Mouse (Mus musculus) intestine, postnatal 0 days (tissue): ENCODE data around the gene Mrpl51. TPM values are rescaled to one million over a fixed set of nuclear protein-coding genes. Genes with fewer than 3 reads are reported as not detected.
A peak's percentile ranks its signal among the peaks of the same experiment; 100 is the strongest.
"Not testable (repeated sequence)": the region's sequence is repeated elsewhere in the genome, so short reads cannot be mapped to it uniquely, and the experiment has no call there.

Experiments used
- ATAC-seq: fragments of 200-750 bp; cut with Nextera tagmentation; 2 replicates; pipeline ENCODE4 v1.8.0; 2017; ENCODE audit warnings: mild to moderate bottlenecking, moderate TSS enrichment, moderate library complexity
- H3K27ac ChIP-seq: fragments of 300-500 bp; sonication (generic); 2 replicates; pipeline ENCODE4 v1.5.1; 2014; ENCODE audit warnings: mild to moderate bottlenecking, low read depth, low read length, moderate library complexity
- H3K27me3 ChIP-seq: fragments of 300-500 bp; sonication (generic); replicated peaks from 2 replicates; pipeline ENCODE4 v1.6.1; 2014; ENCODE audit warnings: low read length, mixed read lengths; ENCODE audit not compliant: control insufficient read depth, insufficient read depth
- H3K36me3 ChIP-seq: fragments of 300-500 bp; sonication (generic); 2 replicates; pipeline ENCODE4 v1.6.1; 2014; ENCODE audit warnings: mild to moderate bottlenecking, moderate library complexity; ENCODE audit not compliant: control insufficient read depth, insufficient read depth
- H3K4me1 ChIP-seq: fragments of 300-500 bp; sonication (generic); replicated peaks from 2 replicates; pipeline ENCODE4 v1.6.1; 2014; ENCODE audit warnings: antibody characterized with exemption, low read length, mixed read lengths; ENCODE audit not compliant: control insufficient read depth, insufficient read depth
- H3K4me2 ChIP-seq: fragments of 300-500 bp; sonication (generic); replicated peaks from 2 replicates; pipeline ENCODE4 v1.6.1; 2014; ENCODE audit warnings: low read depth, mild to moderate bottlenecking, moderate library complexity
- H3K4me3 ChIP-seq: fragments of 300-500 bp; sonication (generic); 2 replicates; pipeline ENCODE4 v1.5.1; 2014; ENCODE audit warnings: low read depth, low read length
- H3K9ac ChIP-seq: fragments of 300-500 bp; sonication (generic); 2 replicates; pipeline ENCODE4 v1.6.1; 2014; ENCODE audit warnings: mild to moderate bottlenecking, low read depth, low read length
- H3K9me3 ChIP-seq: fragments of 300-500 bp; sonication (generic); 2 replicates; pipeline ENCODE4 v1.6.1; 2016; ENCODE audit warnings: mixed run types; ENCODE audit not compliant: control insufficient read depth
- CTCF ChIP-seq: sonication (generic); IDR thresholded peaks from 2 replicates; pipeline ENCODE4 v1.5.1; 2016; ENCODE audit warnings: low read depth, mild to moderate bottlenecking, control low read depth, antibody characterized with exemption, moderate library complexity
- WGBS: fragments of 180-500 bp; shearing (Covaris S2); extraction: QIAGEN DNeasy Blood & Tissue Kit; methylation state at CpG from one replicate; pipeline ENCODE4 v1.1.7; 2014; 5-methylcytosine and 5-hydroxymethylcytosine counted together
- polyA plus RNA-seq: library from polyadenylated mRNA; unstranded; fragments of >200 nt; fragmentation: Nextera tagmentation; extraction: Ambion mirVana; gene quantifications from 2 replicates; pipeline ENCODE4 v1.2.1, GENCODE M21; 2015

Gene Mrpl51
- polyA plus RNA-seq, 1 experiment from 2014 or later: 282 TPM

- 11% methylated on average over 3 of the region's 5 CpGs for WGBS
- H3K36me3 ChIP-seq: peaks cover 33% of the 10 kb centered on the region; the same call in 1 of the 2 replicates
Observed at GRCm38 (mm10) chr6:125161971-125162370, 29.6 kb upstream of the Mrpl51 start.

GRCm38 (mm10) chr6:125162615-125163305, 28.8 kb upstream of the Mrpl51 start:
- not testable (repeated sequence) for H3K27ac ChIP-seq, H3K9me3 ChIP-seq, H3K4me3 ChIP-seq, H3K9ac ChIP-seq, H3K27me3 ChIP-seq, ATAC-seq
- Histone ChIP-seq H3K4me2 (peak overlapping the region; percentile 18; the same call in 1 of the 2 replicates), H3K36me3 (peaks cover 37% of the 10 kb centered on the region; the same call in 1 of the 2 replicates), H3K4me1 (peaks cover 12% of the 10 kb centered on the region; the same call in 1 of the 2 replicates)
- 62% methylated on average over 11 of the region's 16 CpGs for WGBS

More at GRCm38 (mm10) chr6:125161971-125162370, 29.6 kb upstream of the Mrpl51 start:
- not testable (repeated sequence) for H3K4me1 ChIP-seq, H3K9me3 ChIP-seq, H3K27ac ChIP-seq, H3K9ac ChIP-seq, H3K4me3 ChIP-seq, ATAC-seq, H3K27me3 ChIP-seq, H3K4me2 ChIP-seq
- TF ChIP-seq CTCF: peak; percentile 75

- ATAC-seq: no peak; the same call in 1 of the 2 replicates
- peaks cover 12% of the 10 kb centered on the region; the same call in 1 of the 2 replicates for H3K4me1 ChIP-seq
- peak overlapping the region; percentile 76 for H3K9ac ChIP-seq
- no peak for TF ChIP-seq CTCF
- peaks cover 40% of the 10 kb centered on the region for H3K36me3 ChIP-seq
- no peaks in the 10 kb centered on the region for H3K9me3 ChIP-seq
- peak overlapping the region; percentile 92 for H3K27ac ChIP-seq
- H3K27me3 ChIP-seq: no peaks in the 10 kb centered on the region
- H3K4me2 ChIP-seq: peak overlapping the region; percentile 92
- WGBS: 4% methylated on average over 20 of the region's 20 CpGs
- H3K4me3 ChIP-seq: peak overlapping the region; percentile 84
Observed at GRCm38 (mm10) chr6:125163801-125164657, 27.6 kb upstream of the Mrpl51 start.

GRCm38 (mm10) chr6:125164672-125165327, 26.8 kb upstream of the Mrpl51 start:
- no peaks in the 10 kb centered on the region for H3K27me3 ChIP-seq
- H3K9me3 ChIP-seq: no peaks in the 10 kb centered on the region
- peak overlapping the region; percentile 92 for H3K4me2 ChIP-seq
- WGBS: under 1% methylated on average over 39 of the region's 39 CpGs
- H3K4me3 ChIP-seq: peak overlapping the region; percentile 84
- no peak for TF ChIP-seq CTCF
- peaks cover 12% of the 10 kb centered on the region; the same call in 1 of the 2 replicates for H3K4me1 ChIP-seq
- H3K9ac ChIP-seq: peak overlapping the region; percentile 76
- H3K36me3 ChIP-seq: peaks cover 40% of the 10 kb centered on the region
- peak overlapping the region; percentile 92 for H3K27ac ChIP-seq
- ATAC-seq: peak; percentile 7; the same call in 1 of the 2 replicates

GRCm38 (mm10) chr6:125165328-125165891, 26.2 kb upstream of the Mrpl51 start:
- H3K27me3 ChIP-seq: no peaks in the 10 kb centered on the region
- no peak for TF ChIP-seq CTCF
- peak overlapping the region; percentile 92 for H3K27ac ChIP-seq
- H3K36me3 ChIP-seq: peaks cover 40% of the 10 kb centered on the region
- peak overlapping the region; percentile 84 for H3K4me3 ChIP-seq
- under 1% methylated on average over 35 of the region's 36 CpGs for WGBS
- peak; percentile 81 for ATAC-seq
- peaks cover 12% of the 10 kb centered on the region; the same call in 1 of the 2 replicates for H3K4me1 ChIP-seq
- H3K9me3 ChIP-seq: no peaks in the 10 kb centered on the region
- H3K4me2 ChIP-seq: peak overlapping the region; percentile 92
- H3K9ac ChIP-seq: peak overlapping the region; percentile 76
